Mouse (Mus musculus): ENCODE data around the gene Qtrt1.

DNA sequence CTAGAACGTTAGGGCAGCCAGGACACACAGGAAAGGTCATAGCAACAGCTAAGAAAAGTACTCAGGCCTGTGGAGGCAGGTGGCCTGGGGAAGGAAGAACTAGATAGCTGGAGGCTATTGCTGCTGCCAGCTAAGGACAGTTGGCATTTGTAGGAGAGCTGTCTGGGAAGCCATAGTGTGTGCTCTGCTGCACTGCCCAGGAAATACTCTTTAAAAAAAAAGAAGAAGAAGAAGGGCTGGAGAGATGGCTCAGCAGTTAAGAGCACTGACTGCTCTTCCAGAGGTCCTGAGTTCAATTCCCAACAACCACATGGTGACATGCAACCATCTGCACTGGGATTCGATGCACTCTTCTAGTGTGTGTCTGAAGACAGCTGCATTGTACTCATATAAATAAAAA, 41.8 kb downstream of the Qtrt1 start:
- TF ChIP-seq CTCF (IDR thresholded peaks at IDR 0.05; ENCODE audit: low read depth) (no peak), EP300 (optimal IDR thresholded peaks at IDR 0.05) (no peak)

Measured in stomach, postnatal 0 days (tissue).